ENCODE assay signal across 8 mouse cellular contexts in genomic region chr15:100228535-100229336, GRCm38 (mm10). TPM values are rescaled to one million over a fixed set of nuclear protein-coding genes. Genes with fewer than 3 reads are reported as not detected.
DNase-seq lines count a peak whose midpoint lies in the region; ATAC-seq and TF ChIP-seq lines count a peak whose summit lies in the region.

No protein-coding gene starts in this region.

- no peaks in the 10 kb centered on the region for H3K36me3 ChIP-seq in kidney, adult 2 months (ENCODE audit: control insufficient read depth, insufficient read depth, low read length)
- peaks cover 10 to 52% of the 10 kb centered on the region in 2 experiments for H3K36me3 ChIP-seq in MEL (ENCODE audit: control insufficient read depth in 1 of 2, insufficient read depth in 2 of 2, low read length in 2 of 2)
- peaks cover 18% of the 10 kb centered on the region for H3K36me3 ChIP-seq in liver, embryonic 15.5 days (replicated peaks)

- peak; percentile 18 for DNase-seq in kidney, adult 2 months
- no peak for DNase-seq in kidney, adult 11 months
- peak; percentile 76 for DNase-seq in MEL (ENCODE audit: low read depth, low spot score)
- DNase-seq in forelimb bud, embryonic 11.5 days (ENCODE audit: low read depth, low spot score) = peak; percentile 12
- DNase-seq in adrenal gland, postnatal 4 days (ENCODE audit: low spot score in 2 of 2) = no peak
- no peak for DNase-seq in left cerebral cortex, postnatal 10 days (ENCODE audit: extremely low spot score in 1 of 2, low spot score in 2 of 2)
- DNase-seq in urinary bladder, postnatal 4 days (ENCODE audit: low spot score in 2 of 2) = no peak

- TF ChIP-seq POLR2A in kidney, adult 2 months (IDR thresholded peaks at IDR 0.05; ENCODE audit: low read depth, low read length) = no peak
- TF ChIP-seq POLR2A in MEL (IDR thresholded peaks at IDR 0.05; ENCODE audit: control insufficient read depth in 1 of 2, insufficient read depth in 1 of 2, low read depth in 1 of 2, low read length in 2 of 2, poor library complexity in 1 of 2) = no peak; a peak in 1 of 4 replicates

- peaks cover 15% of the 10 kb centered on the region for H3K4me1 ChIP-seq in kidney, adult 2 months (ENCODE audit: control insufficient read depth, insufficient read depth, low read length)
- H3K4me1 ChIP-seq in MEL (ENCODE audit: control insufficient read depth in 1 of 2, insufficient read depth in 2 of 2, low read length in 2 of 2) = peaks cover 23 to 42% of the 10 kb centered on the region in 2 experiments
- H3K4me1 ChIP-seq in liver, embryonic 15.5 days (replicated peaks) = peaks cover 69% of the 10 kb centered on the region

- 0 out of 2 replicates have a peak, but pooled peaks have one; percentile 7 for ATAC-seq in liver, embryonic 15.5 days (ENCODE audit: insufficient read depth)

- H3K9me3 ChIP-seq in MEL (replicated peaks; ENCODE audit: insufficient read depth, low read length) = no peaks in the 10 kb centered on the region
- no peaks in the 10 kb centered on the region for H3K9me3 ChIP-seq in liver, embryonic 15.5 days (replicated peaks)

- no peak for TF ChIP-seq CTCF in kidney, adult 2 months (conservative IDR thresholded peaks at IDR 0.05; ENCODE audit: insufficient read depth, insufficient read length, low read depth, low read length)
- peak in 2 of 3 experiments; percentile 13 to 44; a peak in 3 of 6 replicates for TF ChIP-seq CTCF in MEL (IDR thresholded peaks at IDR 0.05 in 2 of 3, conservative IDR thresholded peaks at IDR 0.05 in 1 of 3; ENCODE audit: control insufficient read depth in 1 of 3, insufficient read depth in 1 of 3, low read depth in 2 of 3, low read length in 3 of 3, poor library complexity in 1 of 3, severe bottlenecking in 1 of 3)

- peak overlapping the region; percentile 98 for H3K27ac ChIP-seq in kidney, adult 2 months (ENCODE audit: insufficient read depth, low read depth, low read length)
- peak overlapping the region; percentile 93 for H3K27ac ChIP-seq in MEL (ENCODE audit: control insufficient read depth, low read depth, low read length)
- peak overlapping the region; percentile 99 for H3K27ac ChIP-seq in liver, embryonic 15.5 days (replicated peaks)

- peak overlapping the region; percentile 71 for H3K4me2 ChIP-seq in liver, embryonic 15.5 days

- H3K4me3 ChIP-seq in kidney, adult 2 months (ENCODE audit: insufficient read depth, low read depth, low read length) = peak overlapping the region; percentile 98
- peak overlapping the region; percentile 72 to 89 for H3K4me3 ChIP-seq in MEL (ENCODE audit: control insufficient read depth in 1 of 2, insufficient read depth in 1 of 2, low read depth in 2 of 2, low read length in 2 of 2)
- peak overlapping the region; percentile 92 for H3K4me3 ChIP-seq in liver, embryonic 15.5 days (replicated peaks)

- TF ChIP-seq EP300 in MEL (IDR thresholded peaks at IDR 0.05; ENCODE audit: low read depth in 1 of 2, low read length in 2 of 2) = no peak

- H3K9ac ChIP-seq in MEL (ENCODE audit: control insufficient read depth, low read depth, low read length, poor library complexity, severe bottlenecking) = peak overlapping the region; percentile 99
- peak overlapping the region; percentile 94 for H3K9ac ChIP-seq in liver, embryonic 15.5 days

- peaks cover 52% of the 10 kb centered on the region for H3K79me2 ChIP-seq in MEL (ENCODE audit: control insufficient read depth, insufficient read depth, low read length, poor library complexity)

- 7% methylated on average over 16 of the region's 16 CpGs for WGBS in kidney, adult 2 months
- 2% methylated on average over 16 of the region's 16 CpGs for WGBS in liver, embryonic 15.5 days (ENCODE audit: insufficient replicate concordance)

- no peaks in the 10 kb centered on the region for H3K27me3 ChIP-seq in kidney, adult 2 months (replicated peaks; ENCODE audit: control insufficient read depth, insufficient read depth, low read length)
- H3K27me3 ChIP-seq in MEL (ENCODE audit: control insufficient read depth in 1 of 2, insufficient read depth in 2 of 2, low read length in 2 of 2) = no peaks in the 10 kb centered on the region
- no peaks in the 10 kb centered on the region for H3K27me3 ChIP-seq in liver, embryonic 15.5 days

- intact Hi-C loops in left cerebral cortex, postnatal 10 days (cut with DNase I) = no loop called here

- TF ChIP-seq RAD21 in MEL (IDR thresholded peaks at IDR 0.05; ENCODE audit: low read depth, low read length) = no peak; the same call in 1 of the 2 replicates

TF ChIP-seq in MEL, 35 proteins besides CTCF, POLR2A, EP300 and RAD21:
- TF ChIP-seq TCF12 (IDR thresholded peaks at IDR 0.05; ENCODE audit: low read depth, low read length) (peak; percentile 0; the same call in 1 of the 2 replicates), ZMIZ1 (IDR thresholded peaks at IDR 0.05; ENCODE audit: low read depth, low read length) (no peak), USF1 (IDR thresholded peaks at IDR 0.05; ENCODE audit: low read depth, low read length) (no peak), ETS1 (IDR thresholded peaks at IDR 0.05; ENCODE audit: low read depth, low read length) (no peak), CHD2 (IDR thresholded peaks at IDR 0.05; ENCODE audit: low read length) (no peak), MEF2A (IDR thresholded peaks at IDR 0.05; ENCODE audit: extremely low read depth, insufficient replicate concordance, low read depth, low read length, poor library complexity, severe bottlenecking) (no peak), E2F4 (IDR thresholded peaks at IDR 0.05; ENCODE audit: borderline replicate concordance, low read depth, low read length) (no peak), SMC3 (IDR thresholded peaks at IDR 0.05; ENCODE audit: low read depth, low read length) (no peak), TAL1 (IDR thresholded peaks at IDR 0.05; ENCODE audit: low read length) (0 out of 2 replicates have a peak, but pooled peaks have one; percentile 9), JUND (IDR thresholded peaks at IDR 0.05; ENCODE audit: low read depth, low read length) (no peak), MAFK (IDR thresholded peaks at IDR 0.05; ENCODE audit: borderline replicate concordance, low read depth, low read length) (no peak), MYC (IDR thresholded peaks at IDR 0.05; ENCODE audit: low read depth, low read length) (peak; percentile 90), HCFC1 (IDR thresholded peaks at IDR 0.05; ENCODE audit: low read depth, low read length) (0 out of 2 replicates have a peak, but pooled peaks have one; percentile 31), MXI1 (IDR thresholded peaks at IDR 0.05; ENCODE audit: low read depth, low read length) (peak; percentile 58; the same call in 1 of the 2 replicates), NRF1 (IDR thresholded peaks at IDR 0.05; ENCODE audit: insufficient read depth, low read depth, low read length, poor library complexity, severe bottlenecking) (no peak), ZNF384 (IDR thresholded peaks at IDR 0.05; ENCODE audit: low read depth, low read length) (no peak), BHLHE40 (IDR thresholded peaks at IDR 0.05; ENCODE audit: borderline replicate concordance, low read depth, low read length) (0 out of 2 replicates have a peak, but pooled peaks have one; percentile 15), MYB (IDR thresholded peaks at IDR 0.05; ENCODE audit: low read depth, low read length) (no peak), ELF1 (IDR thresholded peaks at IDR 0.05; ENCODE audit: low read depth, low read length) (0 out of 2 replicates have a peak, but pooled peaks have one; percentile 23), CHD1 (IDR thresholded peaks at IDR 0.05; ENCODE audit: low read depth, low read length) (0 out of 2 replicates have a peak, but pooled peaks have one; percentile 73), NELFE (IDR thresholded peaks at IDR 0.05; ENCODE audit: low read depth, low read length) (no peak; the same call in 1 of the 2 replicates), USF2 (IDR thresholded peaks at IDR 0.05; ENCODE audit: borderline replicate concordance in 1 of 2, insufficient read depth in 1 of 2, low read depth in 1 of 2, low read length in 2 of 2) (no peak), POLR2AphosphoS2 (IDR thresholded peaks at IDR 0.05; ENCODE audit: low read length) (no peak), MAX (IDR thresholded peaks at IDR 0.05; ENCODE audit: low read length) (peak; percentile 7; the same call in 1 of the 2 replicates), MAZ (IDR thresholded peaks at IDR 0.05; ENCODE audit: low read depth, low read length) (0 out of 2 replicates have a peak, but pooled peaks have one; percentile 20), RCOR1 (IDR thresholded peaks at IDR 0.05; ENCODE audit: low read depth, low read length) (no peak), KAT2A (conservative IDR thresholded peaks at IDR 0.05; ENCODE audit: low read depth, low read length) (no peak), GATA1 (IDR thresholded peaks at IDR 0.05; ENCODE audit: low read depth, low read length) (no peak), TBP (IDR thresholded peaks at IDR 0.05; ENCODE audit: low read depth, low read length) (peak; percentile 64), POLR2AphosphoS5 (IDR thresholded peaks at IDR 0.05; ENCODE audit: borderline replicate concordance, low read depth, low read length) (no peak), GABPA (IDR thresholded peaks at IDR 0.05; ENCODE audit: low read depth, low read length) (no peak), UBTF (IDR thresholded peaks at IDR 0.05; ENCODE audit: borderline replicate concordance, insufficient read depth, low read depth, low read length) (no peak), ZC3H11A (IDR thresholded peaks at IDR 0.05; ENCODE audit: low read depth, low read length) (no peak), SIN3A (IDR thresholded peaks at IDR 0.05; ENCODE audit: low read length) (peak; percentile 63), ZKSCAN1 (IDR thresholded peaks at IDR 0.05; ENCODE audit: low read depth, low read length) (no peak)
TF ChIP-seq in MEL: peak in this region for 12.

RNA-seq across cellular contexts. Expression of gene Atf1, which starts 1.1 kb away (rescaled TPM):
- 38.6 and 43.7 TPM in 2 replicates for polyA plus RNA-seq in kidney, adult 2 months (2012; rRNA removed)
- 41.8 and 44.0 TPM in 2 replicates for total RNA-seq in MEL (2012; rRNA removed)
- 100 to 1,000 TPM; 183 to 854 TPM for polyA plus RNA-seq in MEL (2012; ENCODE audit: insufficient read depth in 1 of 2, insufficient read length in 2 of 2, low read depth in 1 of 2, low replicate concordance in 2 of 2, missing spikeins in 1 of 2)
- 33.4 and 34.4 TPM in 2 replicates for polyA plus RNA-seq in liver, embryonic 15.5 days (2015; fragmentation: Nextera tagmentation; extraction: Ambion mirVana)
- 10 to 100 TPM; 86.2 to 89.7 TPM for total RNA-seq in adrenal gland, postnatal 4 days (2021)
- 10 to 100 TPM; 15.3 to 20.5 TPM for total RNA-seq in left cerebral cortex, postnatal 10 days (2021)

RNA-seq across cellular contexts. Expression of gene Tmprss12, which starts 51.9 kb away (rescaled TPM):
- 0.14 TPM in 1 of 2 replicates, not detected in the other for polyA plus RNA-seq in kidney, adult 2 months (2012; rRNA removed)
- total RNA-seq in MEL (2012; rRNA removed) = not detected in 2 replicates
- polyA plus RNA-seq in MEL (2012; ENCODE audit: insufficient read depth in 1 of 2, insufficient read length in 2 of 2, low read depth in 1 of 2, low replicate concordance in 2 of 2, missing spikeins in 1 of 2) = not detected
- not detected in 2 replicates for polyA plus RNA-seq in liver, embryonic 15.5 days (2015; fragmentation: Nextera tagmentation; extraction: Ambion mirVana)
- not detected for total RNA-seq in adrenal gland, postnatal 4 days (2021)
- total RNA-seq in left cerebral cortex, postnatal 10 days (2021) = not detected

Comparison
In these comparisons a context has a peak if more than half of its experiments do, and no peak if none do; other contexts are left out.
1. DNase-seq: peak in kidney, adult 2 months (single experiment), MEL (single experiment) and forelimb bud, embryonic 11.5 days (single experiment); none in kidney, adult 11 months (single experiment), adrenal gland, postnatal 4 days (0 of 2), left cerebral cortex, postnatal 10 days (0 of 2) and urinary bladder, postnatal 4 days (0 of 2).
2. Peak in every context shown above with its lines, with median percentiles within 50 percentile points of each other: H3K27ac ChIP-seq and H3K4me3 ChIP-seq.